Mouse (Mus musculus): ENCODE data around the gene Cacng7. TPM values are rescaled to one million over a fixed set of nuclear protein-coding genes. Genes with fewer than 3 reads are reported as not detected.
"Not testable (repeated sequence)": the region's sequence is repeated elsewhere in the genome, so short reads cannot be mapped to it uniquely, and the experiment has no call there.

The Cacng7 gene
- total RNA-seq (2022), result 1 to 10 TPM; 3.0 to 3.6 (median 3.3) TPM

GRCm38 (mm10) chr7:3332619-3333521, at the start of gene Cacng7:
Cacng7 (plus strand) TSS chr7:3332955.
- no peak for DNase-seq (ENCODE audit: low spot score)

GRCm38 (mm10) chr7:3283081-3283875, 49.5 kb upstream of the Cacng7 start:
- no peak for DNase-seq (ENCODE audit: low spot score)

- DNase-seq (ENCODE audit: low spot score), result no peak
Measured at GRCm38 (mm10) chr7:3284604-3285003, 48.2 kb upstream of the Cacng7 start.

DNA sequence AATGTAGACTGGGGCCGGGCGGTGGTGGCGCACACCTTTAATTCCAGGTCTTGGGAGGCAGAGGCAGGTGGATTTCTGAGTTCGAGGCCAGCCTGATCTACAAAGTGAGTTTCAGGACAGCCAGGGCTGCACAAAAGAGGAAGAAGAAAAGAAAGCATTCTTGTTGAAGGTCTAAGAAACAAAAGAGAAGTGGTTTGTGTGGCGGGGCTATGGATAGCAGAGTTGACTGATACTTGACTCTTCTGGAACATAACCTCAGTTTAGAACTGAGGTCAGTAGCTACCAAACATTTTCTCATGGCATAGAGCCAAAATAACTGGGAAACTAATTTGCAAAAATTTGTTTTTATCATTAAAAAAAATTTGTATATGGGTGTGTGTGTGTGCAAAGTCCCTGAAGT, 46.7 kb upstream of the Cacng7 start:
- no peak for DNase-seq (ENCODE audit: low spot score)

- DNase-seq (ENCODE audit: low spot score), result no peak
Measured at GRCm38 (mm10) chr7:3287186-3287585, 45.6 kb upstream of the Cacng7 start.

DNA sequence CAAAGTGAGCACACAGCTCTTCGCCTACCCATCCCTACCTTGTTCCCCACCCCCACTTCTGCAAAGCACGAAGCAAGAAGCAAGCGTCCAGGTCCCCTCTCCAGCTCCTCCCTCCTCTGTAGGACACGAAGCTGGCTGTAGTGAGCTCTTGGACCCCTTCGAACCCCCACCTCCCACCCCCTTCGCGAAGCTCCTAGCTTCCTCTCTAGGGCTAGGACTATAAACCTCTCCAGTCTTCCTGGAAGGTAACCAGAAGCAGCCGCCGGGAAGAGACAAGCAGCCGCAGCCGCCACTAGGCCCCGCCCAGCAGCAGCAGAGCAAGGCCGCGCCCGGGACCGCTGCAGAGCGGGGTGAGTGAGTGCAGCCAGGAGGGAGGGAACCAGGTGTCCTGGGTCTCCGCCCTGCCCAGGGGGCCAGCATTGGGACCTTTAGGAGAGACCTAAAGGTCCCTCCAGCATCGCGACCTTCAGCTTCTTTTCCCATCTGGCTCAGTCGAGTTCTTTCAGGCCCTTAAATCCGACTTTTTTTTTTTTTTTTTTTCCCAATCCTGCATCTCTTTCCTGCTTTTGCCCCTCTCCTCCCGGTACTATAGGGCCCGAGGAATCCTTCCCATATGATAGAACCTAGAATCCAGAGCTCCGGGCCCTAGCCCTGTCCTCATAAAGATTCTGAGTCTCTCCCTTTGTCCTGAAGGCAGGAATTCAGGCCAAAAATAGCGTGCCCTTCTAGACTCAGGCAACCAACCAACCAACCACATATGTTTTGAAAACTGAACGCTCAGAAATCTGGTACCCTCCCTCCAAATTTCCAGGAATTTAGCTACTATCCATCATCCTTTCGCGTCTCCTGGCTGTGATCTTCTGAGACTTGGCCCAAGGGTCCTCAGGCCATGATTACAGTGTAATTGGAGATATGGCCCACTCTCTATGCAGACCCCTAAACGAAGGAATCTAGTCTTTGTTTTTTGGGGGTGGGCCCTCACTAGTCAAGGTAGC, 43.5 kb upstream of the Cacng7 start, which contains the start of the genes Myadm and Prkcg:
Gene Myadm (plus strand): TSS at position 105 of the 995 bp plus-strand sequence.
Gene Prkcg (plus strand): TSS at position 204 of the 995 bp plus-strand sequence.
- DNase-seq (ENCODE audit: low spot score), result peak; percentile 88

DNA sequence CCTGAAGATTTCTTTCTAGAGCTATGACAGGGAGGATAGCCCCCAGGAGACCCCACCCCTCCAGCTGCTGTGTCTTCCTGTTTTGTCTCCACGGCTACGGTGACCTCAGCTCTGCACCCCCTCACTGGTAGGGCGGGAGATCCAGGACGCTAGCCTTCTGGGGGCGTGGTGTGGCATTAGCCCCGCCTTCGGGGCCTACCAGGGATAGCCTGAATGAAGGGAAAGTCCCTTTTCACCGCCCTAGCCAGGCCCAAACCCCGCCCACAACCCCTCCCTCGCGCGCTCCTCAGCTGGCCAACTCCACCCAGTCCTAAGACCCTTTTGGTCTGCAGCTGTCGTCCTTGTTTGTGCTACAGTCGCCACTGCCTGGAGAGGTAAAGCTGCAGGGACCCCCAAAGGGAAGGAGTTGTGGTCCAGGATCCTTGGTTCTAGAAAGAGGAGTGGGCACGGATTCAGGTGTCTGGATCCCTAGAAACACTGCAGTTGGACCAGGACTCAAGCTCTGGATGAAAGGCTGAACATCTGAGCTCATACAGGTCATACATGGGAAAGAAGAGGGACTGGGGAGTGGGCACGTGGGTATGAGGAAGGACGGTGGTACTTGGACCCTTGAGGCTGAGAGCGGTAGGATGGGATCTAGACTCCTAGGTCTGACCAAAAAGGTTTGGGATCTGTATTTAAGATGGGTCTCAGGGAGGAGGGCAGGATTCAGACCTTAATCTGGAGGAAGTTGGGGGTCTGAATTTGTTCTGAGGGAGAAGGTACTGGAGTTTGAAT, 42.3 kb upstream of the Cacng7 start:
- peak; percentile 99 for DNase-seq (ENCODE audit: low spot score)

- peak; percentile 66 for DNase-seq (ENCODE audit: low spot score)
Measured at GRCm38 (mm10) chr7:3291197-3291596, 41.6 kb upstream of the Cacng7 start.

DNA sequence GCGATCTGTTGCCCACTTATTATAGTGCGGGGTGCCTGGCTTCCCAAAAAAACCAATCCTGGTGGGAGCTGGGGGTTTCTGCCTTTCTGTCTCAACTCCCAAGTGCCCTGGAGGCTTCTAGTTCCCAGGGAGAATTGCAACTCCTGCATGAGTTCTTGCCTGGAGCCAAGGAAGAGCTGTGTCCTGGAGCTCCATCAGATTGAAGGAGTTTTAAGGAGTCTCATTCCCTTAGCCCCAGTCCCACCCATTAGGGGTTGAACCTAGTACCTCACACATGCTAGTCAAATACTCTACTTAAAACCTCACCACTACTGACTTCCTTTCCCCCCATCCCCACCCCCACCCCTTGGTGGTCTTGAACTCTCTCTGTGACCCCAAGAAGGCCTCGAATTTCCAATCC, 41.0 kb upstream of the Cacng7 start:
- DNase-seq (ENCODE audit: low spot score), result no peak

- not testable (repeated sequence) for DNase-seq (ENCODE audit: low spot score)
Measured at GRCm38 (mm10) chr7:3292271-3292670, 40.5 kb upstream of the Cacng7 start.

DNA sequence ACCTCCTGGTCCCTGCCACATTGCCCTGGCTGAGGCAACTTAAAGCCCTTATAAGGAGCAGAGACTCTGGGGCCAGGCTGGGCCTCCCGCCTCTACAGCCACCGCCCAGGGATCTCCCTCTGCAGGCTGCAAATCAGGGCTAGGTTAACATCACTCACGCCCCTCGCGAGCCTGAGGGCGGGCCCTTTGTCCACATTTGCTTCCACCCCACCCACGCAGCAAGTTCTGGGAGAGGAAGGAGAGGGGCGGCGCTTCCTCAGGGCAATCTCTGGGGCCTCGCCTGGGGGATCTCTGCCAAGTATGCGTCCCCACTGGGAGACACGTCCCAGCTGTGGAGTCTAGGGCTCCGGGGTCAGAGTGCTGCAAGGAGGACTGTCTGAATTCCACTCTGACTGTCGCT, 40.0 kb upstream of the Cacng7 start:
- DNase-seq (ENCODE audit: low spot score), result peak; percentile 99

DNA sequence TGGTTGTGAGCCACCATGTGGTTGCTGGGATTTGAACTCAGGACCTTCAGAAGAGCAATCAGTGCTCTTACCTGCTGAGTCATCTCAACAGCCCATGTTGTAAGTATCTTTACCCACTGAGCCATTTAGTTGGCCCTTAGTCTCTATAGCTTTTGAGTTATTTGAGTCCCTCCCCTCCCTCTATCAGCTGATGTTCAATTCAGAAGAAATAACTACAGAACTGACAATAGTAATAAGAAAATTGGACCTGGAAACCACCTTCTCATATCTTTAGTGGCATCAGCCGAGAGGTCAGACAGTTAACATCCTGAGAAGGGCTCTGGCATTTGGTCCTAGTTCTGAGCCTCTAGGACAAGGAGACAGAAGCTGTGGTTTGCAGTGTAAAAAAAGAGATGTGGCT, 38.0 kb upstream of the Cacng7 start:
- no peak for DNase-seq (ENCODE audit: low spot score)

- no peak for DNase-seq (ENCODE audit: low spot score)
Measured at GRCm38 (mm10) chr7:3295321-3296110, 37.2 kb upstream of the Cacng7 start.

GRCm38 (mm10) chr7:3296711-3297110, 36.0 kb upstream of the Cacng7 start:
- no peak for DNase-seq (ENCODE audit: low spot score)

DNA sequence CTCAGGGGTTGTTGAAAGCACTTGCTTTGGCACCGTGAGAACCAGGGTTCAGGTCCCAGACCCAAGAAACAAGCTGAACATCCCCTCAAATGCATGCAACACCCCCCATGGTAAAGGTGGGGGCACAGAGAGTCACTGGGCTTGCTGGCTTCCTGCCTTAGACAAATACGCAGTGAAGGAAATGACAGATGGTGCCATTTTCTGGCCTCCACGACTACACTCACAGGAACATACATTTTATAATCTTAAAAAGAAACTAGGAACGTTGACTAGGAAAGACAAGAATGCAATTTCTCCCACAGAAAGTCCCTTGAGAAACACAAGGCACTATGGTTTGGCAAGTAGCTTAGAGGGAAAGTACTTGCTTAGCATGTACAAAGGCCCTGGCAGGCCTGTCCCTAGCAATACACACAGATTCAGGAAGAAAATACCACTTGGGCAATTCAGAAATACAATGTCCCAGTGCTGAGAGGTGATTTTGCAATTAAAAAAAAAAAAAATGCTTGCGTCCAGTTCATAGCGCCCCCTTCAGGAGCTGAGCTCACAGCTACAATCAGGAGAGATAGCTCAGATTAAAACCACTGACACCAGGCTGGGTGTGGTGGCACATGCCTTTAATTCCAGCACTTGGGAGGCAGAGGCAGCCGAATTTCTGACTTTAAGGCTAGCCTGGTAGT, 32.7 kb upstream of the Cacng7 start:
- no peak for DNase-seq (ENCODE audit: low spot score)

DNA sequence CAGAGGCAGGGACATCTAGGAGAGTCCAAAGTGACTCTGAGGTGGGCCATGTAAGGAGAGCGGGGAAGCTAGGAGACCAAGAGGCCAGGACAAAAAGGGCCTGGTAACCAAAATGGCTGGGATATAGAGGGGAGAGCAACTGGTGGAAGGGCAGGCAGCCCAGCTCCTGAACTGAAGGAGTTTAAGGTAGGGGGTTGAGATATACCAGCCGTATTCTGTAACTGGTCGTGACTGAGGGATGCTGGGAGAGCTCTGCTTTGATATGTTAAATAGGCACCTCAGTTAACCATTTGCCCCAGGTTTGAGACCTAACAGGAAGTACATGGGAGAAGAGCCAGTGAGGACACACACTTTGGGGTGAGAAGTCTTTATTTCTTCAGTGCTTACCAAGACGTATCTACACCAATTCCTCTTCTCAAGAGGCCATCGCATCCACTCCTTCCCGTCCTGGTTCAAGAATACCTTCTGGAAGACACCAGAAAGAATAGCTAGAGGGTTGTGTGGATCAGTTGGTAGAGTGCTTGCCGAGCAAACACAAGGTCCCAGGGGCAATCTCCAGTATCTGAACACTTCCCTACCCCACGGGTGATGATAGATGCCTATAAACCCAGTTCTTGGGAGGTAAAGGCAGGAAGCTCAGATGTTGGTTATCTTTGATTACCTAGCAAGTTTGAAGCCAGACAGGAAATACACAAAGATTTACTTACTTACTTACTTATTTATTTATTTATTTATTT, 31.7 kb upstream of the Cacng7 start:
- DNase-seq (ENCODE audit: low spot score), result no peak

DNA sequence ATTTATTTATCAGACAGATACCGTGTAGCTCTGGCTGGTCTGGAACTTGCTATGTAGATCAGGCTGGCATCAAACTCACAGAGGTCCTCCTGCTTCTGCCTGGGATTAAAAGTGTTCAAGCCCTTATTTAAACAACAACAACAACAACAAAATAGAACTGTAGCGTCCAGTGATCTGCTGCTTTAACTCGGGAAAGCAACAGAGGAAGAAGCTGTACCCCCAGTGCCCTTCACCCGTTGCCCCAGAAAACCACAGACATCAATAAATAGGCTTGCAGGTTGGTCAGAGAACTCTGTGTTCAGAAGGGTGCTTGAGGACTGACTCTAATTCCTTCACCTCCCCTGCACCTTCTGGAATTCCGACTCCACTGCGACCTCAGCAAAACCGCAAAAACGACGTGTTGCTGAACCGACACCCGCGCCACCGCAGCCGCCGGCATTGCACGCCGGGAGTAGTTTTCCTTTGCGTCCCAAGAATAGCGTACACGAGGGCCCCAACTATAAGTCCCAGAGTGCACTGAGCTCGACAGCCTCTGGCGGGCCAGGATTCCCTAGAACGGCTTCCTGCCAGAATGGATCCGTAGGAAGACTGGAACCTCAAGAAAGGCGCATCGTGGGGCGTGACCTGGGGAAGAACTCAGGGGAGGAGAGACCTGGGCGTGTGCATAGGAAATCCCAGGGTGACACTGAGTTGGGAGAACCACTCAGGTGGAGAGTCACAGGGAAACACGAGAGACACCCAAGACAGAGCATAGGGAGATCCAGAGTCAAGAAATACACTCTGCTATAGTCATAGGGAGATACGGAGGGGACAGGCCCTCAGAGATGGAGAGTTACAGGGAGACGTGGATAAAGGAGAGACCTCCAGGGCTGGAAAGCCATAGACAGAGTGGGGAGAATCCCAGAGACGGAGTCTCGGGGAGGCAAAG, 30.9 kb upstream of the Cacng7 start:
- DNase-seq (ENCODE audit: low spot score), result no peak

All from heart, adult 8-10 months (tissue).